Mouse (Mus musculus): ENCODE results near the gene 2310034G01Rik. TPM values are rescaled to one million over a fixed set of nuclear protein-coding genes. Genes with fewer than 3 reads are reported as not detected.

Gene 2310034G01Rik
- total and polyA plus RNA-seq, 3 experiments, result 1.1 to 1.6 (median 1.4) TPM

DNA sequence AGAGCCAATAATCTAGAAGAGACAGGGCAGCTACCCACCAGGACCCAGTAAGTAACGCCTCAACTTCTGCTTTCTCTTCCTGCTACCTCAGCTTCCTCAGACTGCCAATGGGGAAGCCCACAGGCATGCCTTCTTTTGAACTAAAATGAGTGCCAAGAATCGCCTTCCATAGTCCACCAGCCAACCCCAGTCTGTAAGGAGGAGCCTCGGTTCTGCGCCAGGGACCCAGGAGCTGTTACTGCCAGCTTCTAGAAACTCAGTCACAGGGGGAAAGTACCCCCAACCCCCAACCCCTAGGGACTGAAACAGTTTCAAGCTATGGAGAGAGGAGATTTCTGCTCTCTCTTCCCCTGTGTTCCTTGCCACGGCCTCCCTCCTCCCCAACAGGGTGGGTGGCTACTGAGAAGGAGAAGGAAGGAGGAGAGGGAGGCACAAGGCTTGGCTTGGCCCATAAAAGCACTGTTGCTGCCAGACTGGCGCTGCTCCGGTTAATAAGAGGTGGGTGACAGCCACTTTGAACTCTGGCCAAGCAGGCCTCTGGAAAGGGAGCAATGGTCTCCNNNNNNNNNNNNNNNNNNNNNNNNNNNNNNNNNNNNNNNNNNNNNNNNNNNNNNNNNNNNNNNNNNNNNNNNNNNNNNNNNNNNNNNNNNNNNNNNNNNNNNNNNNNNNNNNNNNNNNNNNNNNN lies 10.7 kb downstream of the 2310034G01Rik start (continued):
- TF ChIP-seq ELF1 (IDR thresholded peaks at IDR 0.05; ENCODE audit: low read depth, low read length), result peak; percentile 55
- peak; percentile 31; the same call in 1 of the 2 replicates for TF ChIP-seq MEF2A (IDR thresholded peaks at IDR 0.05; ENCODE audit: borderline replicate concordance, low read depth, low read length)
- peak; percentile 67 for TF ChIP-seq ZMIZ1 (IDR thresholded peaks at IDR 0.05; ENCODE audit: low read depth, low read length)
- no peak for TF ChIP-seq POLR2AphosphoS2 (IDR thresholded peaks at IDR 0.05; ENCODE audit: low read depth, low read length)
- peak; percentile 53; the same call in 1 of the 2 replicates for TF ChIP-seq MXI1 (IDR thresholded peaks at IDR 0.05; ENCODE audit: low read depth, low read length)
- no peak for TF ChIP-seq USF2 (conservative IDR thresholded peaks at IDR 0.05; ENCODE audit: low read depth, low read length)
- 0 out of 2 replicates have a peak, but pooled peaks have one; percentile 11 for TF ChIP-seq TCF12 (IDR thresholded peaks at IDR 0.05; ENCODE audit: low read depth, low read length)
- no peak for TF ChIP-seq MYC (IDR thresholded peaks at IDR 0.05; ENCODE audit: low read depth, low read length)
- no peak for TF ChIP-seq MAX (IDR thresholded peaks at IDR 0.05; ENCODE audit: low read length)
- TF ChIP-seq CTCF (conservative IDR thresholded peaks at IDR 0.05 in 1 of 2, IDR thresholded peaks at IDR 0.05 in 1 of 2; ENCODE audit: low read depth in 2 of 2, low read length in 2 of 2), result no peak; a peak in 1 of 4 replicates
- TF ChIP-seq ETS1 (conservative IDR thresholded peaks at IDR 0.05; ENCODE audit: low read depth, low read length), result 0 out of 2 replicates have a peak, but pooled peaks have one; percentile 7
- peak; percentile 21; the same call in 1 of the 2 replicates for TF ChIP-seq SIN3A (IDR thresholded peaks at IDR 0.05; ENCODE audit: low read length)
- no peak for TF ChIP-seq PAX5 (IDR thresholded peaks at IDR 0.05; ENCODE audit: low read length)
- no peak for TF ChIP-seq JUN (IDR thresholded peaks at IDR 0.05; ENCODE audit: insufficient read depth, low read depth, low read length)
- 0 out of 2 replicates have a peak, but pooled peaks have one; percentile 30 for TF ChIP-seq KAT2A (IDR thresholded peaks at IDR 0.05; ENCODE audit: insufficient replicate concordance, low read length)
- TF ChIP-seq NRF1 (IDR thresholded peaks at IDR 0.05; ENCODE audit: low read depth, low read length), result peak; percentile 26; the same call in 1 of the 2 replicates
- TF ChIP-seq HCFC1 (IDR thresholded peaks at IDR 0.05; ENCODE audit: low read depth, low read length), result no peak

DNA sequence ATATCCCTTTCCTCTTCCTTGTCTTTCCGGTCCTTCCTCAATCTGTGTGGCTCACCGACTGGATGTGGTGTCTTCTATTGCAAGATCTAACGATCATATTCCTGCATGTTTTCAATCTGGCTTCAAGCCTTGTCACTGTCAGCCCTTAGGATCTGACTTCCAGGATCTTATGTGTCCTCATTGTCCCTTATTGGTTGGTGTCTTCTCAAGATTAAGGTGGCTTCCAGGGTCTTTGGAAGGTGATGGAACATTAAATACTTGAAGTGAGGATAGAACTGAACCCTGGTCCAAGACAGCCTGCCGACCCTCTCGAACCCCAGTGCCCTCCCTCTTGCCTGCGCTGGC lies 11.2 kb downstream of the 2310034G01Rik start:
- in situ Hi-C loops (cut with MboI; ENCODE audit: low pct_ligation_motif_present, low pct_unique_long_range_greater_than_20kb, low sequenced_read_pairs) (no loop called here), dilution Hi-C loops (cut with MboI; ENCODE audit: extremely low pct_ligation_motif_present, extremely low pct_unique_long_range_greater_than_20kb, low sequenced_read_pairs) (no loop called here)
- peaks cover 16 to 53% of the 10 kb centered on the region in 2 experiments for H3K4me1 ChIP-seq (ENCODE audit: control insufficient read depth in 1 of 2, insufficient read depth in 2 of 2)
- H3K27me3 ChIP-seq (replicated peaks), result no peaks in the 10 kb centered on the region
- no peaks in the 10 kb centered on the region for H3K9me3 ChIP-seq (replicated peaks; ENCODE audit: low read length)
- H3K36me3 ChIP-seq (replicated peaks in 1 of 2; ENCODE audit: control insufficient read depth in 1 of 2, insufficient read depth in 1 of 2, low read length in 1 of 2), result peaks cover 0 to 16% of the 10 kb centered on the region in 2 experiments
- no peak for DNase-seq (ENCODE audit: extremely low read depth)
- TF ChIP-seq IRF4 (IDR thresholded peaks at IDR 0.05; ENCODE audit: low read depth, low read length) (no peak), PAX5 (IDR thresholded peaks at IDR 0.05; ENCODE audit: low read length) (no peak), ZNF384 (IDR thresholded peaks at IDR 0.05; ENCODE audit: low read depth, low read length) (no peak), UBTF (IDR thresholded peaks at IDR 0.05; ENCODE audit: low read depth, low read length) (no peak), CTCF (conservative IDR thresholded peaks at IDR 0.05 in 1 of 2, IDR thresholded peaks at IDR 0.05 in 1 of 2; ENCODE audit: low read depth in 2 of 2, low read length in 2 of 2) (no peak), ZKSCAN1 (IDR thresholded peaks at IDR 0.05; ENCODE audit: borderline replicate concordance, low read depth, low read length) (no peak), CHD1 (IDR thresholded peaks at IDR 0.05; ENCODE audit: low read depth, low read length) (0 out of 2 replicates have a peak, but pooled peaks have one; percentile 54), POLR2AphosphoS2 (IDR thresholded peaks at IDR 0.05; ENCODE audit: low read depth, low read length) (no peak), ZMIZ1 (IDR thresholded peaks at IDR 0.05; ENCODE audit: low read depth, low read length) (no peak)
- H3K79me2 ChIP-seq (replicated peaks; ENCODE audit: control insufficient read depth, extremely low read depth, insufficient read depth, poor library complexity, severe bottlenecking), result 0 out of 2 replicates have a peak, but pooled peaks cover 2% of the 10 kb centered on the region
- H3K4me3 ChIP-seq (replicated peaks in 1 of 3; ENCODE audit: low read depth in 2 of 3, low read length in 2 of 3, poor library complexity in 1 of 3), result peak overlapping the region; percentile 51 to 84 (median 61)
- peak overlapping the region; percentile 68 for H3K27ac ChIP-seq (ENCODE audit: insufficient read depth, low read depth)
- peak overlapping the region; percentile 87 for H3K4me2 ChIP-seq (ENCODE audit: insufficient read depth, low read depth, poor library complexity, severe bottlenecking)
- peak overlapping the region; percentile 79 for H3K9ac ChIP-seq (ENCODE audit: insufficient read depth, low read depth)
